Mouse (Mus musculus): ENCODE results near the gene Gabarapl2. TPM values are rescaled to one million over a fixed set of nuclear protein-coding genes. Genes with fewer than 3 reads are reported as not detected.
A peak's percentile ranks its signal among the peaks of the same experiment; 100 is the strongest.

The Gabarapl2 gene
- polyA plus RNA-seq, 1 experiment: 66.4 TPM

GRCm38 (mm10) chr8:111902080-111902479 lies 38.4 kb upstream of the Gabarapl2 start:
- Histone ChIP-seq H3K4me3 (ENCODE audit: low read depth, low read length) (no peak overlapping the region), H3K9ac (ENCODE audit: low read depth, poor library complexity, severe bottlenecking) (no peak overlapping the region)

GRCm38 (mm10) chr8:111905500-111906121 lies 34.9 kb upstream of the Gabarapl2 start:
- Histone ChIP-seq H3K9me3 (replicated peaks; ENCODE audit: control insufficient read depth, insufficient read depth, low read length, poor library complexity, severe bottlenecking) (no peaks in the 10 kb centered on the region), H3K36me3 (ENCODE audit: control insufficient read depth, insufficient read depth, low read length, poor library complexity, severe bottlenecking) (no peaks in the 10 kb centered on the region), H3K9ac (ENCODE audit: low read depth, poor library complexity, severe bottlenecking) (no peak overlapping the region), H3K4me1 (ENCODE audit: control insufficient read depth, insufficient read depth, low read length) (no peaks in the 10 kb centered on the region), H3K4me3 (ENCODE audit: low read depth, low read length) (no peak overlapping the region), H3K27me3 (ENCODE audit: control insufficient read depth, insufficient read depth, low read length, poor library complexity, severe bottlenecking) (no peaks in the 10 kb centered on the region), H3K27ac (ENCODE audit: insufficient read depth, low read length) (no peak overlapping the region)
- no peak for TF ChIP-seq EP300 (IDR thresholded peaks at IDR 0.05; ENCODE audit: insufficient read depth, low read depth, low read length)
- no peak for TF ChIP-seq POLR2A (IDR thresholded peaks at IDR 0.05; ENCODE audit: insufficient read depth, low read length)
- no peak for TF ChIP-seq CTCF (IDR thresholded peaks at IDR 0.05; ENCODE audit: low read depth, low read length)

More at GRCm38 (mm10) chr8:111902080-111902479, 38.4 kb upstream of the Gabarapl2 start:
- H3K27ac ChIP-seq (ENCODE audit: insufficient read depth, low read length): no peak overlapping the region
- no peaks in the 10 kb centered on the region for H3K9me3 ChIP-seq (replicated peaks; ENCODE audit: control insufficient read depth, insufficient read depth, low read length, poor library complexity, severe bottlenecking)
- H3K36me3 ChIP-seq (ENCODE audit: control insufficient read depth, insufficient read depth, low read length, poor library complexity, severe bottlenecking): no peaks in the 10 kb centered on the region
- no peaks in the 10 kb centered on the region for H3K4me1 ChIP-seq (ENCODE audit: control insufficient read depth, insufficient read depth, low read length)
- H3K27me3 ChIP-seq (ENCODE audit: control insufficient read depth, insufficient read depth, low read length, poor library complexity, severe bottlenecking): no peaks in the 10 kb centered on the region
- TF ChIP-seq POLR2A (IDR thresholded peaks at IDR 0.05; ENCODE audit: insufficient read depth, low read length) (no peak), EP300 (IDR thresholded peaks at IDR 0.05; ENCODE audit: insufficient read depth, low read depth, low read length) (no peak), CTCF (IDR thresholded peaks at IDR 0.05; ENCODE audit: low read depth, low read length) (no peak)

- peak within 1 kb of the TSS; percentile 56 for H3K4me3 ChIP-seq (ENCODE audit: low read depth, low read length)
- no peaks in the 10 kb centered on the region for H3K36me3 ChIP-seq (ENCODE audit: control insufficient read depth, insufficient read depth, low read length, poor library complexity, severe bottlenecking)
- H3K9me3 ChIP-seq (replicated peaks; ENCODE audit: control insufficient read depth, insufficient read depth, low read length, poor library complexity, severe bottlenecking): no peaks in the 10 kb centered on the region
- no peaks in the 10 kb centered on the region for H3K27me3 ChIP-seq (ENCODE audit: control insufficient read depth, insufficient read depth, low read length, poor library complexity, severe bottlenecking)
- peak within 1 kb of the TSS; percentile 70 for H3K9ac ChIP-seq (ENCODE audit: low read depth, poor library complexity, severe bottlenecking)
- no peaks in the 10 kb centered on the region for H3K4me1 ChIP-seq (ENCODE audit: control insufficient read depth, insufficient read depth, low read length)
- TF ChIP-seq EP300 (IDR thresholded peaks at IDR 0.05; ENCODE audit: insufficient read depth, low read depth, low read length) (0 out of 2 replicates have a peak, but pooled peaks have one; percentile 14), CTCF (IDR thresholded peaks at IDR 0.05; ENCODE audit: low read depth, low read length) (no peak), POLR2A (IDR thresholded peaks at IDR 0.05; ENCODE audit: insufficient read depth, low read length) (no peak)
- no peak within 1 kb of the TSS for H3K27ac ChIP-seq (ENCODE audit: insufficient read depth, low read length)
These were observed 30.7 kb upstream of the Gabarapl2 start, which contains the start of gene Chst5 for GRCm38 (mm10) chr8:111909621-111910450. Gene Chst5 (minus strand): TSS chr8:111910447.

GRCm38 (mm10) chr8:111911572-111911971 lies 28.9 kb upstream of the Gabarapl2 start:
- peaks cover under 1% of the 10 kb centered on the region for H3K36me3 ChIP-seq (ENCODE audit: control insufficient read depth, insufficient read depth, low read length, poor library complexity, severe bottlenecking)
- no peaks in the 10 kb centered on the region for H3K27me3 ChIP-seq (ENCODE audit: control insufficient read depth, insufficient read depth, low read length, poor library complexity, severe bottlenecking)
- no peak overlapping the region for H3K4me3 ChIP-seq (ENCODE audit: low read depth, low read length)

GRCm38 (mm10) chr8:111912860-111913432 lies 27.6 kb upstream of the Gabarapl2 start:
- Histone ChIP-seq H3K9me3 (replicated peaks; ENCODE audit: control insufficient read depth, insufficient read depth, low read length, poor library complexity, severe bottlenecking) (no peaks in the 10 kb centered on the region), H3K27ac (ENCODE audit: insufficient read depth, low read length) (no peak overlapping the region), H3K27me3 (ENCODE audit: control insufficient read depth, insufficient read depth, low read length, poor library complexity, severe bottlenecking) (no peaks in the 10 kb centered on the region), H3K36me3 (ENCODE audit: control insufficient read depth, insufficient read depth, low read length, poor library complexity, severe bottlenecking) (peaks cover 4% of the 10 kb centered on the region), H3K4me1 (ENCODE audit: control insufficient read depth, insufficient read depth, low read length) (no peaks in the 10 kb centered on the region), H3K9ac (ENCODE audit: low read depth, poor library complexity, severe bottlenecking) (no peak overlapping the region), H3K4me3 (ENCODE audit: low read depth, low read length) (no peak overlapping the region)
- no peak for TF ChIP-seq POLR2A (IDR thresholded peaks at IDR 0.05; ENCODE audit: insufficient read depth, low read length)
- TF ChIP-seq EP300 (IDR thresholded peaks at IDR 0.05; ENCODE audit: insufficient read depth, low read depth, low read length): no peak
- peak; percentile 52 for TF ChIP-seq CTCF (IDR thresholded peaks at IDR 0.05; ENCODE audit: low read depth, low read length)

More at GRCm38 (mm10) chr8:111911572-111911971, 28.9 kb upstream of the Gabarapl2 start:
- H3K9me3 ChIP-seq (replicated peaks; ENCODE audit: control insufficient read depth, insufficient read depth, low read length, poor library complexity, severe bottlenecking): no peaks in the 10 kb centered on the region
- H3K9ac ChIP-seq (ENCODE audit: low read depth, poor library complexity, severe bottlenecking): no peak overlapping the region
- no peaks in the 10 kb centered on the region for H3K4me1 ChIP-seq (ENCODE audit: control insufficient read depth, insufficient read depth, low read length)
- no peak overlapping the region for H3K27ac ChIP-seq (ENCODE audit: insufficient read depth, low read length)
- TF ChIP-seq CTCF (IDR thresholded peaks at IDR 0.05; ENCODE audit: low read depth, low read length) (no peak), POLR2A (IDR thresholded peaks at IDR 0.05; ENCODE audit: insufficient read depth, low read length) (no peak), EP300 (IDR thresholded peaks at IDR 0.05; ENCODE audit: insufficient read depth, low read depth, low read length) (no peak)

Measured in ES-Bruce4 (cell line).